Mouse (Mus musculus) kidney, embryonic 14.5 days (tissue): ENCODE measurements at regions not wholly inside any gene's neighbourhood (a gene's known extent, or its start where the extent isn't known, plus 50 kb on each side); places are given as distances from the start of the nearest gene placed in this dataset.

Source experiments
- ATAC-seq: fragments of 200-750 bp; cut with Nextera tagmentation; 2 replicates; pipeline ENCODE4 v1.8.0; 2017; ENCODE audit warnings: moderate number of reproducible peaks, mild to moderate bottlenecking, moderate TSS enrichment, moderate library complexity; ENCODE audit not compliant: low FRiP score, low TSS enrichment
- H3K27ac ChIP-seq: fragments of 300-500 bp; sonication (generic); 2 replicates; pipeline ENCODE4 v1.5.1; 2014; ENCODE audit warnings: low read depth, mild to moderate bottlenecking, low read length, moderate library complexity, mixed read lengths
- H3K27me3 ChIP-seq: fragments of 300-500 bp; sonication (generic); 2 replicates; pipeline ENCODE4 v1.6.1; 2014; ENCODE audit warnings: mild to moderate bottlenecking, low read length; ENCODE audit not compliant: control insufficient read depth, insufficient read depth
- H3K36me3 ChIP-seq: fragments of 300-500 bp; sonication (generic); 2 replicates; pipeline ENCODE4 v1.6.1; 2014; ENCODE audit warnings: low read length, mixed read lengths; ENCODE audit not compliant: control insufficient read depth, insufficient read depth
- H3K4me1 ChIP-seq: fragments of 300-500 bp; sonication (generic); 2 replicates; pipeline ENCODE4 v1.6.1; 2014; ENCODE audit warnings: low read length, mixed read lengths; ENCODE audit not compliant: control insufficient read depth, insufficient read depth
- H3K4me2 ChIP-seq: fragments of 300-500 bp; sonication (generic); replicated peaks from 2 replicates; pipeline ENCODE4 v1.6.1; 2014; ENCODE audit warnings: low read depth, mild to moderate bottlenecking, low read length
- H3K4me3 ChIP-seq: fragments of 300-500 bp; sonication (generic); 2 replicates; pipeline ENCODE4 v1.5.1; 2014; ENCODE audit warnings: mild to moderate bottlenecking, low read length
- H3K9ac ChIP-seq: fragments of 300-500 bp; sonication (generic); 2 replicates; pipeline ENCODE4 v1.6.1; 2014; ENCODE audit warnings: low read depth, mild to moderate bottlenecking, low read length, moderate library complexity
- H3K9me3 ChIP-seq: fragments of 300-500 bp; sonication (generic); 2 replicates; pipeline ENCODE4 v1.6.1; 2016; ENCODE audit warnings: low read length; ENCODE audit not compliant: control insufficient read depth
- WGBS: fragments of 180-500 bp; shearing (Covaris S2); extraction: QIAGEN DNeasy Blood & Tissue Kit; methylation state at CpG from one replicate; pipeline ENCODE4 v1.1.7; 2014; 5-methylcytosine and 5-hydroxymethylcytosine counted together

GRCm38 (mm10) chr4:72060605-72061352 is 139.9 kb downstream of the Tle1 start:
- no peak for ATAC-seq
- Histone ChIP-seq H3K36me3 (no peaks in the 10 kb centered on the region), H3K9me3 (no peaks in the 10 kb centered on the region), H3K27me3 (no peaks in the 10 kb centered on the region), H3K4me1 (no peaks in the 10 kb centered on the region), H3K27ac (no peak overlapping the region), H3K4me3 (no peak overlapping the region), H3K9ac (no peak overlapping the region), H3K4me2 (no peak overlapping the region)
- 75% methylated on average over 6 of the region's 6 CpGs for WGBS

- no peak overlapping the region for H3K27ac ChIP-seq
- no peaks in the 10 kb centered on the region for H3K4me1 ChIP-seq
- WGBS, result 15% methylated on average over 6 of the region's 6 CpGs
- H3K9me3 ChIP-seq, result no peaks in the 10 kb centered on the region
- H3K4me3 ChIP-seq, result no peak overlapping the region
- H3K36me3 ChIP-seq, result no peaks in the 10 kb centered on the region
- H3K27me3 ChIP-seq, result no peaks in the 10 kb centered on the region
- no peak overlapping the region for H3K9ac ChIP-seq
- ATAC-seq, result peak; percentile 32; the same call in 1 of the 2 replicates
- no peak overlapping the region for H3K4me2 ChIP-seq
These were observed 150.9 kb downstream of the Tle1 start for GRCm38 (mm10) chr4:72049638-72050454.

- ATAC-seq, result no peak
- H3K9ac ChIP-seq, result no peak overlapping the region
- H3K36me3 ChIP-seq, result no peaks in the 10 kb centered on the region
- no peak overlapping the region for H3K4me2 ChIP-seq
- no peak overlapping the region for H3K27ac ChIP-seq
- no peaks in the 10 kb centered on the region for H3K9me3 ChIP-seq
- H3K4me1 ChIP-seq, result no peaks in the 10 kb centered on the region
- no peaks in the 10 kb centered on the region for H3K27me3 ChIP-seq
- no peak overlapping the region for H3K4me3 ChIP-seq
- WGBS, result 85% methylated on average over 2 of the region's 2 CpGs
These were observed 178.6 kb downstream of the Tle1 start for GRCm38 (mm10) chr4:72022152-72022551.

GRCm38 (mm10) chr4:72014221-72014850 is 186.4 kb downstream of the Tle1 start:
- H3K27me3 ChIP-seq, result no peaks in the 10 kb centered on the region

GRCm38 (mm10) chr4:72013583-72013982 is 187.1 kb downstream of the Tle1 start:
- no peak for ATAC-seq
- WGBS, result 80% methylated on average over 3 of the region's 3 CpGs
- H3K4me2 ChIP-seq, result no peak overlapping the region
- H3K27me3 ChIP-seq, result no peaks in the 10 kb centered on the region
- no peak overlapping the region for H3K9ac ChIP-seq
- no peaks in the 10 kb centered on the region for H3K9me3 ChIP-seq
- no peak overlapping the region for H3K4me3 ChIP-seq
- H3K4me1 ChIP-seq, result no peaks in the 10 kb centered on the region
- H3K27ac ChIP-seq, result no peak overlapping the region
- H3K36me3 ChIP-seq, result no peaks in the 10 kb centered on the region

More at GRCm38 (mm10) chr4:72014221-72014850, 186.4 kb downstream of the Tle1 start:
- ATAC-seq, result peak; percentile 64; the same call in 1 of the 2 replicates
- 60% methylated on average over 2 of the region's 2 CpGs for WGBS
- Histone ChIP-seq H3K4me3 (no peak overlapping the region), H3K4me2 (no peak overlapping the region), H3K9ac (no peak overlapping the region), H3K27ac (no peak overlapping the region), H3K4me1 (no peaks in the 10 kb centered on the region), H3K9me3 (no peaks in the 10 kb centered on the region), H3K36me3 (no peaks in the 10 kb centered on the region)

- no peak overlapping the region for H3K27ac ChIP-seq
- H3K9ac ChIP-seq, result no peak overlapping the region
- no peaks in the 10 kb centered on the region for H3K27me3 ChIP-seq
- H3K9me3 ChIP-seq, result no peaks in the 10 kb centered on the region
- no peak for ATAC-seq
- H3K4me3 ChIP-seq, result no peak overlapping the region
- H3K4me2 ChIP-seq, result no peak overlapping the region
- 86% methylated on average over 4 of the region's 4 CpGs for WGBS
- no peaks in the 10 kb centered on the region for H3K4me1 ChIP-seq
- no peaks in the 10 kb centered on the region for H3K36me3 ChIP-seq
These were observed 190.4 kb downstream of the Tle1 start for GRCm38 (mm10) chr4:72010316-72010715.

- no peak overlapping the region for H3K27ac ChIP-seq
- H3K9ac ChIP-seq, result no peak overlapping the region
- H3K4me2 ChIP-seq, result no peak overlapping the region
- H3K36me3 ChIP-seq, result no peaks in the 10 kb centered on the region
- H3K4me1 ChIP-seq, result no peaks in the 10 kb centered on the region
- H3K9me3 ChIP-seq, result no peaks in the 10 kb centered on the region
- H3K27me3 ChIP-seq, result no peaks in the 10 kb centered on the region
- no peak overlapping the region for H3K4me3 ChIP-seq
- ATAC-seq, result no peak
These were observed 194.8 kb downstream of the Tle1 start for GRCm38 (mm10) chr4:72005926-72006325.

- Histone ChIP-seq H3K4me3 (no peak overlapping the region), H3K27me3 (no peaks in the 10 kb centered on the region), H3K27ac (no peak overlapping the region), H3K9ac (no peak overlapping the region), H3K4me1 (no peaks in the 10 kb centered on the region), H3K4me2 (no peak overlapping the region), H3K9me3 (no peaks in the 10 kb centered on the region), H3K36me3 (no peaks in the 10 kb centered on the region)
- 75% methylated on average over 2 of the region's 2 CpGs for WGBS
- no peak for ATAC-seq
These were observed 199.4 kb downstream of the Tle1 start for GRCm38 (mm10) chr4:72001221-72001875.
